Mouse (Mus musculus) CH12.LX (cell line): ENCODE measurements around the gene March7.

Experiments
- CTCF ChIP-seq, 2 experiments: IDR thresholded peaks in 1 of 2; conservative IDR thresholded peaks in 1 of 2; 2 replicates each; pipeline ENCODE4 v1.5.1; 2011 to 2012; ENCODE audit warnings: low read depth in 2 of 2, low read length in 2 of 2, improper control_type of control experiment in 1 of 2, inconsistent platforms in 1 of 2, mild to moderate bottlenecking in 1 of 2, moderate library complexity in 1 of 2
- IRF4 ChIP-seq: IDR thresholded peaks from 2 replicates; pipeline ENCODE4 v1.6.1; 2014; ENCODE audit warnings: low read depth, mild to moderate bottlenecking, inconsistent platforms, low read length, improper control_type of control experiment
- RAD21 ChIP-seq: IDR thresholded peaks from 2 replicates; pipeline ENCODE4 v1.6.1; 2011; ENCODE audit warnings: low read depth, mild to moderate bottlenecking, low read length, improper control_type of control experiment, moderate library complexity

GRCm38 (mm10) chr2:60285107-60285617 is 75.5 kb downstream of the March7 start:
- TF ChIP-seq CTCF (conservative IDR thresholded peaks at IDR 0.05 in 1 of 2, IDR thresholded peaks at IDR 0.05 in 1 of 2; ENCODE audit: low read depth in 2 of 2, low read length in 2 of 2): no peak
- no peak for TF ChIP-seq IRF4
- no peak for TF ChIP-seq RAD21
